Mouse (Mus musculus) olfactory bulb, adult 2 months (tissue): ENCODE measurements around the gene Frem2.

Experiments
- CTCF ChIP-seq: fragments of 200-500 bp; IDR thresholded peaks from 2 replicates; pipeline ENCODE4 v1.5.1; 2012; ENCODE audit warnings: low read depth, mild to moderate bottlenecking, low read length, moderate library complexity; ENCODE audit not compliant: insufficient read depth
- POLR2A ChIP-seq: fragments of 200-500 bp; IDR thresholded peaks from 2 replicates; pipeline ENCODE4 v1.6.1; 2012; ENCODE audit warnings: mild to moderate bottlenecking, low read depth, low read length, moderate library complexity; ENCODE audit not compliant: insufficient read depth

GRCm38 (mm10) chr3:53630630-53631029, 26.5 kb downstream of the Frem2 start:
- no peak for TF ChIP-seq POLR2A
- no peak for TF ChIP-seq CTCF
